Comparison of ENCODE assay signal across 25 mouse cellular contexts in the genomic region with DNA sequence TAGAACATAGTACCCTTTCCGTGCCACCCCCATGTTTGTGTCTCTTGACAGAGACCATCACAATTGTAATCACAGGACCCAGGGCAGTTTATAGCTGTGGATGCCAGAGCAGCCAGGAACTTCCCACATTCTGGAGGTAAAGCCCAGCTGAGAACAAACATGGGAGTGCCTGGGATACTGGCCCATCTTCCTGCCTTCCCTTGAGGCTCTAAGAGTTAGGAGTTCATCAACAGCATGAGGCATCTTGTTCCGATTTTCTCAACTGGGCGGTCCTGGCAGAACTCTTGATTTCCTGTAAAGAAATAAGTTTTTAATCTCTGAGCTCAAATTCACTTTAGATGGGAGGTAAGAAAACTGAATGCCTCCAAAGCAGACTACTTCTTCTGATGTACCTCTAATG.
"Had no signal": no experiment of that assay in that cellular context is flagged by ENCODE, and none has a peak within 500 bp of the region (broad histone marks: within the 10 kb centered on the region; RNA-seq: fewer than 3 reads in every experiment).

No protein-coding gene starts in this region.

- H3K4me2 ChIP-seq: heart, embryonic 11.5 days; heart, embryonic 13.5 days; heart, embryonic 15.5 days; hindbrain, embryonic 13.5 days; hindbrain, embryonic 15.5 days; kidney, embryonic 15.5 days; limb, embryonic 13.5 days; limb, embryonic 15.5 days; liver, embryonic 13.5 days; liver, embryonic 15.5 days had no signal

- H3K27ac ChIP-seq: heart, adult 2 months; heart, embryonic 13.5 days; heart, embryonic 15.5 days; hindbrain, embryonic 13.5 days; hindbrain, embryonic 15.5 days; hindbrain, postnatal 0 days; kidney, embryonic 15.5 days; kidney, postnatal 0 days; limb, embryonic 13.5 days; limb, embryonic 15.5 days; liver, embryonic 13.5 days; liver, embryonic 15.5 days had no signal

- H3K4me3 ChIP-seq: heart, adult 2 months; heart, embryonic 13.5 days; heart, embryonic 15.5 days; hindbrain, embryonic 13.5 days; hindbrain, embryonic 15.5 days; kidney, embryonic 15.5 days; limb, embryonic 13.5 days; limb, embryonic 15.5 days; liver, embryonic 13.5 days; liver, embryonic 15.5 days had no signal

- DNase-seq: heart, adult 11 months; heart, adult 2 months; heart, postnatal 14 days; heart, postnatal 36 days; kidney, adult 11 months; kidney, adult 2 months; kidney, adult 9 months; kidney, postnatal 14 days; kidney, postnatal 36 days; layer of hippocampus, adult 9-11 months; layer of hippocampus, postnatal 36 days; left cerebral cortex, postnatal 4 days; liver, embryonic 13.5 days had no signal

- H3K4me1 ChIP-seq: heart, embryonic 13.5 days; heart, embryonic 15.5 days; hindbrain, embryonic 13.5 days; hindbrain, embryonic 15.5 days; kidney, embryonic 15.5 days; liver, embryonic 13.5 days; liver, embryonic 15.5 days had no signal

- H3K9me3 ChIP-seq: heart, embryonic 13.5 days; heart, embryonic 15.5 days; hindbrain, embryonic 13.5 days; hindbrain, embryonic 15.5 days; kidney, embryonic 15.5 days; limb, embryonic 13.5 days; limb, embryonic 15.5 days; liver, embryonic 13.5 days; liver, embryonic 15.5 days had no signal

- H3K36me3 ChIP-seq: heart, embryonic 13.5 days; heart, embryonic 15.5 days; hindbrain, embryonic 13.5 days; hindbrain, embryonic 15.5 days; kidney, embryonic 15.5 days; limb, embryonic 13.5 days; limb, embryonic 15.5 days; liver, embryonic 13.5 days; liver, embryonic 15.5 days had no signal

- H3K9ac ChIP-seq: heart, embryonic 13.5 days; heart, embryonic 15.5 days; hindbrain, embryonic 13.5 days; hindbrain, embryonic 15.5 days; kidney, embryonic 15.5 days; limb, embryonic 13.5 days; limb, embryonic 15.5 days; liver, embryonic 13.5 days; liver, embryonic 15.5 days had no signal

- H3K27me3 ChIP-seq: heart, embryonic 13.5 days; heart, embryonic 15.5 days; kidney, embryonic 15.5 days; limb, embryonic 13.5 days; limb, embryonic 15.5 days; liver, embryonic 13.5 days; liver, embryonic 15.5 days had no signal

- ATAC-seq: hindbrain, postnatal 0 days; intestine, embryonic 16.5 days had no signal
